Mouse (Mus musculus): ENCODE results near the gene Mitf.

- TF ChIP-seq CTCF (IDR thresholded peaks at IDR 0.05; ENCODE audit: low read depth) (no peak), EP300 (optimal IDR thresholded peaks at IDR 0.05) (no peak)
Measured at GRCm38 (mm10) chr6:97964750-97965149, 157.9 kb downstream of the Mitf start.
